ENCODE assay signal across 34 mouse cellular contexts in genomic region chr8:115109309-115109708, GRCm38 (mm10).
"Had no signal": no experiment of that assay in that cellular context is flagged by ENCODE, and none has a peak within 500 bp of the region (broad histone marks: within the 10 kb centered on the region; RNA-seq: fewer than 3 reads in every experiment).

No protein-coding gene starts in this region.

- H3K9me3 ChIP-seq: heart, embryonic 12.5 days; heart, embryonic 13.5 days; heart, embryonic 15.5 days; hindbrain, embryonic 10.5 days; hindbrain, embryonic 12.5 days; hindbrain, embryonic 13.5 days; hindbrain, embryonic 15.5 days; intestine, embryonic 15.5 days; kidney, embryonic 15.5 days had no signal

- ATAC-seq: hindbrain, embryonic 16.5 days; hindbrain, postnatal 0 days; inflammation-experienced regulatory T-cells, adult 6 months; intestine, embryonic 15.5 days; intestine, embryonic 16.5 days; intestine, postnatal 0 days had no signal

- H3K4me2 ChIP-seq: heart, embryonic 12.5 days; heart, embryonic 13.5 days; heart, embryonic 15.5 days; hindbrain, embryonic 12.5 days; hindbrain, embryonic 13.5 days; hindbrain, embryonic 14.5 days; hindbrain, embryonic 15.5 days; intestine, embryonic 15.5 days; kidney, embryonic 15.5 days had no signal

- H3K4me3 ChIP-seq: heart, embryonic 12.5 days; heart, embryonic 13.5 days; heart, embryonic 15.5 days; hindbrain, embryonic 10.5 days; hindbrain, embryonic 12.5 days; hindbrain, embryonic 13.5 days; hindbrain, embryonic 15.5 days; intestine, embryonic 15.5 days; kidney, embryonic 15.5 days; layer of hippocampus, adult 2 months; left cerebral cortex, adult 2 months had no signal

- DNase-seq: heart, postnatal 10 days; heart, postnatal 14 days; heart, postnatal 36 days; heart, postnatal 4 days; kidney, adult 11 months; kidney, adult 18-20 months; kidney, adult 2 months; kidney, adult 8-10 months; kidney, adult 9 months; kidney, postnatal 10 days; kidney, postnatal 14 days; kidney, postnatal 25 days; kidney, postnatal 36 days; kidney, postnatal 4 days; layer of hippocampus, adult 9-11 months; layer of hippocampus, postnatal 36 days had no signal

- H3K27ac ChIP-seq: heart, embryonic 13.5 days; heart, embryonic 15.5 days; hindbrain, embryonic 10.5 days; hindbrain, embryonic 12.5 days; hindbrain, embryonic 13.5 days; hindbrain, embryonic 14.5 days; hindbrain, embryonic 15.5 days; hindbrain, postnatal 0 days; intestine, embryonic 15.5 days; kidney, embryonic 15.5 days; kidney, postnatal 0 days; layer of hippocampus, adult 2 months; left cerebral cortex, adult 2 months had no signal

- H3K27me3 ChIP-seq: heart, embryonic 12.5 days; heart, embryonic 13.5 days; heart, embryonic 15.5 days; hindbrain, embryonic 12.5 days; intestine, embryonic 15.5 days; kidney, embryonic 15.5 days had no signal

- H3K4me1 ChIP-seq: intestine, embryonic 15.5 days had no signal

- H3K36me3 ChIP-seq: heart, embryonic 12.5 days; heart, embryonic 13.5 days; heart, embryonic 15.5 days; hindbrain, embryonic 10.5 days; hindbrain, embryonic 12.5 days; hindbrain, embryonic 13.5 days; hindbrain, embryonic 15.5 days; intestine, embryonic 15.5 days; kidney, embryonic 15.5 days had no signal

- H3K9ac ChIP-seq: heart, embryonic 12.5 days; heart, embryonic 13.5 days; heart, embryonic 15.5 days; hindbrain, embryonic 12.5 days; hindbrain, embryonic 13.5 days; hindbrain, embryonic 14.5 days; hindbrain, embryonic 15.5 days; intestine, embryonic 15.5 days; kidney, embryonic 15.5 days had no signal
